Mouse (Mus musculus) heart, postnatal 10 days (tissue): ENCODE measurements around the gene Rbfox3. TPM values are rescaled to one million over a fixed set of nuclear protein-coding genes. Genes with fewer than 3 reads are reported as not detected.

Source experiments
- DNase-seq, 2 experiments: peaks; one replicate each; pipeline ENCODE4 v3.0.0; 2021
- intact Hi-C: fragments of 180-260 bp; cut with DNase I; formaldehyde crosslinking; loops from one replicate; pipeline ENCODE4 v1.15.1; 2025
- total RNA-seq, 2 experiments: library from RNA; stranded (reverse); gene quantifications; 2 replicates each; pipeline ENCODE4 v1.2.3; 2021

Gene Rbfox3
- total RNA-seq = under 1 TPM in 1 of 2 experiments, not detected in 1; 0.36 TPM

- peak; percentile 21 to 33 for DNase-seq
- intact Hi-C loops = loop anchor here (1.0 kb wide), 1 partner anchor 64 kb away; no protein-coding TSS in a partner anchor
These were observed at the start of gene Rbfox3 for GRCm38 (mm10) chr11:118911307-118912070. Rbfox3 (minus strand) TSS chr11:118911597.

DNA sequence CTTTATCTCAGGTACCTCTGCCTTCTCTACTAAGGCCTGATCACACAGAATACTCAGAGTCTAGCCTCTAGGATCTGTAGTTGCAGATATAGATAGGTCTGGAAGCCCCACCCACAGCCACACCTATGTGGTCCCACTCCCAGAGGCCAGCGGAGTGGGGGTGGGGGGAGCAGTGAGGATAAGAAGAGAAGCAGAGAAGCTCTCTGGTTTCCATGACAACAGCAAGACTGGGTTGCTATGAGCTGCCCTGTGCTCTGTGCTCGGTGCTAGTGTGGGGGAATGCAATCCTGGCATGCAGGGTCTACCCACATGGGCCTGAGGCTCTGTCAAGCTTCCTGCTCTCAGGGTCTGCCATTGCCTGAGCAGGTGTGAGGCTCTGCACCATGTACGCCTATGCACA lies 49.3 kb upstream of the Rbfox3 start:
- no peak for DNase-seq
- intact Hi-C loops = no loop called here

GRCm38 (mm10) chr11:118957070-118957471 lies 45.7 kb upstream of the Rbfox3 start:
- DNase-seq = peak; percentile 76 to 80
- intact Hi-C loops = no loop called here

- intact Hi-C loops = no loop called here
- no peak for DNase-seq
These were observed 43.6 kb upstream of the Rbfox3 start for GRCm38 (mm10) chr11:118955016-118955415.

- no peak for DNase-seq
These were observed 34.5 kb upstream of the Rbfox3 start for GRCm38 (mm10) chr11:118945868-118946267.

GRCm38 (mm10) chr11:118941268-118941667 lies 29.9 kb upstream of the Rbfox3 start:
- no peak for DNase-seq
- intact Hi-C loops = no loop called here

More at GRCm38 (mm10) chr11:118945868-118946267, 34.5 kb upstream of the Rbfox3 start:
- intact Hi-C loops = no loop called here

DNA sequence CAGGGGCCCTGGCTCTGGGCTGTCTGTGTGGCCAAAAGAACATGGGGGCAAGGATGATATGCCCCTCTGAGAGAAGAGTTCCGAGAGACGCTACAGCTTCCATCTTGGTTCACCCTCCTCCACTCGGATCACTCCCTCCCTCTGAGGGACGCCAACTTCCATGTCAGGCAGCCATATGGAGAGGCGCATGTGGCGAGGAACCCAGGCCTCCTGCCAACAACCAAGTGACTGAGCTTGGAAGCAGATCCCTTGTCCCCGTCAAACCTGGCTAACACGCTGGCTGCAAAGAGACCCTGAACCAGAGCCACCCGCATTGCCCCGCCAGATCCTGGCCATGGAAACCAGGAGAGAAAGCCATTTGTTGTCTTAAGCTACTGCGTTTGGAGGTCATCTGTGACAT lies 29.1 kb upstream of the Rbfox3 start:
- peak; percentile 18 to 24 for DNase-seq
- intact Hi-C loops = no loop called here

DNA sequence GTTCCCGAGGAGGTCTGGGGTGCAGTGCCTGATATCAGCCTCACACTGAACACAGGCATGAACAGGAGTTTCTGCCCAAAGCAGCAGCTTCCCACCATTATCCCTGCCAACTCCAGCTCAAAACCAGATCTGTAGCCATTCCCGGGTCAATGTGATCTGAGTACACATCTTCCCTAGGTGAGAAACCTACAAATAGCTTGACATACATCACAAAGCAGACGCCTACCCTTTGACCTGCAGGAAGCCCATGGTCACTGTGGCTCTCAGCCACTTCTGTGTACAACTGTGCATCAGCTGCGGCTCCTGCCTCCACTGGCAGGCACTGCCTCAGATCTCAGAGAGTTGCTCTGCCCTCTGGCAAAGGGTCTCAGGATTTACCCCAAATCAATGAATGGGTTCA lies 28.3 kb upstream of the Rbfox3 start:
- no peak for DNase-seq
- intact Hi-C loops = no loop called here

- no peak for DNase-seq
- intact Hi-C loops = no loop called here
These were observed 23.5 kb upstream of the Rbfox3 start for GRCm38 (mm10) chr11:118934925-118935324.

DNA sequence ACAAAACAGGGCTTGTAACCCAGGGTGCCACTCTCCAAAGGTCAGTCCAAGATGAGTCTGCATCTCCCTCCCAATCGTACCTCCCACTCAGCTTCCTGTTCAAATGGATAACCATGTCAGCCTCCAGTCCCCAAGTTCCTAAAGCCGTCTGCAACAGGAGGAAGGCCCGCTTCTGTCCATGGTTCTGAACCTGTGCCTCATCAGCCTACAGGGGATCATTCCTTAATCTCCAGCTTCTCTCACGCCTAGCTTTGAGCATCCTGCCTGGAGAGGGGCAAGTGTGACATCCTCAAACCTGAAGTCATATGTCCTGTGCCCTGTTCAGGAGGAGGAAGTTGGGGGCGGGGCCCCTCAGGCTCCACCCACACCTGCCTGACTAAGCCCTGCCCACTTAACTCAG lies 15.7 kb upstream of the Rbfox3 start:
- peak in 1 of 2 experiments; percentile 24 for DNase-seq
- intact Hi-C loops = no loop called here

GRCm38 (mm10) chr11:118921852-118922251 lies 10.5 kb upstream of the Rbfox3 start:
- DNase-seq = no peak
- intact Hi-C loops = no loop called here

GRCm38 (mm10) chr11:118916423-118917030 lies 5.1 kb upstream of the Rbfox3 start:
- intact Hi-C loops = no loop called here
- no peak for DNase-seq

- no peak for DNase-seq
- intact Hi-C loops = no loop called here
These were observed 4.5 kb upstream of the Rbfox3 start for GRCm38 (mm10) chr11:118915888-118916287.

DNA sequence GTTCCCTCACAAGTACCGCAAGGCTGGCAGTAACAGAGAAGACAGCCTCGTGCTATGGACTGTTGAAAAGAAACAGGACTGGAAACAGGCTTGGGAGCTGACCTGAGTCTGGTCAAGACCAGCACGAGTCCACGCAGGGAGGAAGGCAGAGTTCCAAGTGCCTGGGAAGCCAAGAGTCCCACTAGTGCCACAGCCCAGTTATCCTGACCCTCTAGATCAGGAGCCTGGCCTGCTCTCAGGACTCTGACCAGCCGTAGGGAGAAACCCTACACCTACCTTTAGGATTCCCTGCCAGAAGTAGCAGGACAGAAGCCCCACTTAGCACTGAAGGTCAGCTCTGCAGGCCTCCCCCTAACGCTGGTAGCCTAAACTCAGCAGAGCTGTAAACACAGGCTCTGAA lies 1.3 kb upstream of the Rbfox3 start:
- no peak for DNase-seq
- intact Hi-C loops = no loop called here

DNA sequence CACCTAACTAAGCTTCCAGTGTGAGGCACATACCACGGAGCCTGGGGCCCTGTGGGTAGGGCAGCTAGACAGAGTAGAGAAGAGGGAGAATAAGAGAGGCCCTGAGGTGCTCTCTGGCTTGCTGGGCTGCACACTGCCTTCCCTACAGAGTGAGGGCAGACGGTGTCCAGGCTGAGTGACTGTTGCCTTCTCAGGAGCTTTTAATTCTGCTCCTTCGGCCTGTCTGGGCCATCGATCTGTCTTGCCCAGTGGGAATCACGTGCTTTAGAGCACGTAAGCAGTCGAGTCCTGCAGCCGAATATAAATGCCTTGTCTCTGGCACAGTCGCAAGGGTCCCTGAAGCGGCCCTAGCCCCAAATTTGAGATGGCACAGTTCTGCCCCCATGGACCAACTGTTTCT lies 641 bp downstream of the Rbfox3 start:
- intact Hi-C loops = loop anchor here (1.0 kb wide), 1 partner anchor 65 kb away; no protein-coding TSS in a partner anchor
- DNase-seq = no peak

DNA sequence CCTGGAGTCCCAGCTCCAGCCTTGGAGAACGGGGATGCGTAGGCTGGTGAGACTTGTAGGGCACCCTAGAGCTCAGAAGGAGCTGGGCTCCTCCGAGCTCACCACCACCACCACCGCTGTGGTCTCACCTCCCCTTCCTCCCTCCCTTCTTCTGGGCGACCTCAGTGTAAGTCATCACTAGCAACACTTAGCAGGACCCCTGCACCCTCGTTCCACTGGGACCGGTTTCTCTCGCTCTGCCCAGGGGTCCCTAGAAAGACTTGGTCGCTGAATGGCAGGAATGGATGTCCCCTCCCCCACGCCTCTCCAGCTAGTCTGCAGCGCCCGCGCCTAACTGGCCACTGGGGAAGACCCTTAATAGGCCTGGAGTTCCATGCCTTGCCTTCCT lies 1.6 kb downstream of the Rbfox3 start:
- DNase-seq = no peak
- intact Hi-C loops = no loop called here

GRCm38 (mm10) chr11:118908981-118909813 lies 2.2 kb downstream of the Rbfox3 start:
- DNase-seq = no peak
- intact Hi-C loops = no loop called here

GRCm38 (mm10) chr11:118908431-118908980 lies 2.9 kb downstream of the Rbfox3 start:
- intact Hi-C loops = no loop called here
- DNase-seq = no peak

DNA sequence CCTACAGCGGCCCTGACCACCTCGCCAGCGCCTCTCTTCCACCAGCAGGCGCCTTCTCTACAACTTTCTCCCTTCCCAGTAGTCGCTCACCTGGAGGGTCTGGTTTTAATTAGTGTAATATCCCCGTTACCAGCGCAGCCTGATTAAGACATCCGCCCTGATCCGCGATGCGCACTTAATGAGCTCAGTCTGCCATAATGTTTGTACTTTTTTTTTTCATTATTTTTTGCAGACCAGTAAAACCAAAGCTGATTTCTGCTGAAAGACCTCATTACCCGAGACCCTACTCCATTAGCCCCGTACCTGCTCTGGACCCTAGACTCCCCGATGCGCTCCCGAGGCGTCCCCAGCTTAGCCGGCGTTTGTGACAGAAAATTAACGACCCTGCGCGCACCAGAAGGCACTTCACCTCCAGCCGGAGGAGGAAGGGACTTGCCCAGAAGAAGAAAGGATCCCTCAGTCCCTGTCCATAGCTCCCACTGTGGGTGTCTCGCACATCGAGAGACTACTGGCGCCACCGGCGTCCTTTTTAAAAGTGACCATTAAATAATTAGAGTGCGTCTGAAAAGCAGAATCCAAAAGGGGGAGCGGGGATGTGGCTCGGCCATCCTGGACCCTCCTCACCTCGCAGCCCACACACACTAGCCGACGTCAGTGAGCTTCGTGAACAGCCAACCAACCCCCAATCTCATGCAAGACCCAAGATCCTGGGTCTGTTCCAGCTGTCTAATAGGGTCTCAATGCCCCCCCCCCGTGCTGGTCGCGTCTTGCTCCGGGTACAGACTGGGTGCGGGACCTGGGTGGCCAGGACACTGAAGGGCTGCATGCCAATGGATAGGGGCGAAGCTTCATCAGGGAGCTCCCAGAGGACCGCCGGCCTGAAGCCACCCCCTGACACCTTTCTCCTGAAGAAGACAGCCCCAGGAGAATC lies 3.7 kb downstream of the Rbfox3 start:
- DNase-seq = no peak
- intact Hi-C loops = no loop called here
